Mouse (Mus musculus) CH12.LX (cell line): ENCODE data around the gene Retn. TPM values are rescaled to one million over a fixed set of nuclear protein-coding genes. Genes with fewer than 3 reads are reported as not detected.

Experiments
- DNase-seq: peaks from one replicate; pipeline ENCODE4 v3.0.0-alpha.2; 2013; ENCODE audit errors: extremely low read depth
- H3K27ac ChIP-seq: 2 replicates; pipeline ENCODE4 v1.5.1; 2012; ENCODE audit warnings: low read depth, mild to moderate bottlenecking, control low read depth, moderate library complexity; ENCODE audit not compliant: insufficient read depth
- H3K27me3 ChIP-seq: replicated peaks from 2 replicates; pipeline ENCODE3; 2012; ENCODE audit warnings: inconsistent platforms
- H3K36me3 ChIP-seq, 2 experiments: replicated peaks in 1 of 2; 2 replicates each; pipeline versions ENCODE3 to v1.6.1; 2012; ENCODE audit warnings: inconsistent platforms in 1 of 2, low read length in 1 of 2, mild to moderate bottlenecking in 1 of 2, mixed read lengths in 1 of 2, moderate library complexity in 1 of 2; ENCODE audit not compliant: control insufficient read depth in 1 of 2, insufficient read depth in 1 of 2
- H3K4me1 ChIP-seq, 2 experiments: 2 replicates each; pipeline ENCODE4 v1.6.1; 2012; ENCODE audit warnings: inconsistent platforms in 1 of 2, moderate library complexity in 1 of 2; ENCODE audit not compliant: insufficient read depth in 2 of 2, control insufficient read depth in 1 of 2
- H3K4me2 ChIP-seq: 2 replicates; pipeline ENCODE4 v1.6.1; 2012; ENCODE audit warnings: low read depth, mild to moderate bottlenecking, control low read depth; ENCODE audit not compliant: poor library complexity, insufficient read depth, severe bottlenecking
- H3K4me3 ChIP-seq, 3 experiments: fragments of 150-350 bp in 1 of 3; sonication (generic) in 1 of 3; replicated peaks in 1 of 3; 2 replicates each; pipeline versions ENCODE3 to v1.5.1; 2011 to 2012; ENCODE audit warnings: low read depth in 2 of 3, low read length in 2 of 3, mild to moderate bottlenecking in 2 of 3, moderate library complexity in 2 of 3, control low read depth in 1 of 3, improper control_type of control experiment in 1 of 3, inconsistent platforms in 1 of 3, mixed read lengths in 1 of 3; ENCODE audit not compliant: poor library complexity in 1 of 3
- H3K79me2 ChIP-seq: replicated peaks from 2 replicates; pipeline ENCODE4 v1.6.1; 2012; ENCODE audit warnings: mild to moderate bottlenecking, moderate library complexity; ENCODE audit not compliant: control insufficient read depth, poor library complexity, insufficient read depth, severe bottlenecking; ENCODE audit errors: extremely low read depth
- H3K9ac ChIP-seq: 2 replicates; pipeline ENCODE4 v1.6.1; 2012; ENCODE audit warnings: low read depth, mild to moderate bottlenecking, control low read depth, moderate library complexity; ENCODE audit not compliant: insufficient read depth
- H3K9me3 ChIP-seq: replicated peaks from 2 replicates; pipeline ENCODE3; 2012; ENCODE audit warnings: low read length, inconsistent platforms, mixed read lengths
- BHLHE40 ChIP-seq: IDR thresholded peaks from 2 replicates; pipeline ENCODE4 v1.6.1; 2011; ENCODE audit warnings: mild to moderate bottlenecking, low read depth, low read length, improper control_type of control experiment
- CHD1 ChIP-seq: IDR thresholded peaks from 2 replicates; pipeline ENCODE4 v1.6.1; 2012; ENCODE audit warnings: low read depth, low read length, improper control_type of control experiment, inconsistent platforms
- CHD2 ChIP-seq: IDR thresholded peaks from 2 replicates; pipeline ENCODE4 v1.6.1; 2011; ENCODE audit warnings: low read length, improper control_type of control experiment
- CTCF ChIP-seq, 2 experiments: IDR thresholded peaks in 1 of 2; conservative IDR thresholded peaks in 1 of 2; 2 replicates each; pipeline ENCODE4 v1.5.1; 2011 to 2012; ENCODE audit warnings: low read depth in 2 of 2, low read length in 2 of 2, improper control_type of control experiment in 1 of 2, inconsistent platforms in 1 of 2, mild to moderate bottlenecking in 1 of 2, moderate library complexity in 1 of 2
- ELF1 ChIP-seq: IDR thresholded peaks from 2 replicates; pipeline ENCODE4 v1.6.1; 2014; ENCODE audit warnings: low read depth, mild to moderate bottlenecking, inconsistent platforms, low read length, improper control_type of control experiment
- EP300 ChIP-seq: IDR thresholded peaks from 2 replicates; pipeline ENCODE4 v1.6.1; 2011; ENCODE audit warnings: low read length, improper control_type of control experiment
- GABPA ChIP-seq: IDR thresholded peaks from 2 replicates; pipeline ENCODE4 v1.6.1; 2012; ENCODE audit warnings: low read depth, low read length, improper control_type of control experiment, inconsistent platforms; ENCODE audit not compliant: insufficient replicate concordance
- HCFC1 ChIP-seq: IDR thresholded peaks from 2 replicates; pipeline ENCODE4 v1.6.1; 2012; ENCODE audit warnings: low read depth, mild to moderate bottlenecking, inconsistent platforms, low read length, improper control_type of control experiment
- KAT2A ChIP-seq: IDR thresholded peaks from 2 replicates; pipeline ENCODE4 v1.6.1; 2012; ENCODE audit warnings: low read length, improper control_type of control experiment, inconsistent platforms; ENCODE audit not compliant: insufficient replicate concordance
- MAX ChIP-seq: IDR thresholded peaks from 2 replicates; pipeline ENCODE4 v1.6.1; 2011; ENCODE audit warnings: low read length, improper control_type of control experiment
- MAZ ChIP-seq: IDR thresholded peaks from 2 replicates; pipeline ENCODE4 v1.6.1; 2012; ENCODE audit warnings: low read depth, mild to moderate bottlenecking, inconsistent platforms, low read length, improper control_type of control experiment, moderate library complexity
- MXI1 ChIP-seq: IDR thresholded peaks from 2 replicates; pipeline ENCODE4 v1.6.1; 2011; ENCODE audit warnings: mild to moderate bottlenecking, low read depth, low read length, improper control_type of control experiment
- NRF1 ChIP-seq: IDR thresholded peaks from 2 replicates; pipeline ENCODE4 v1.6.1; 2014; ENCODE audit warnings: low read depth, mild to moderate bottlenecking, inconsistent platforms, low read length, improper control_type of control experiment, moderate library complexity
- POLR2AphosphoS2 ChIP-seq: IDR thresholded peaks from 2 replicates; pipeline ENCODE4 v1.6.1; 2011; ENCODE audit warnings: low read depth, low read length, improper control_type of control experiment
- RCOR1 ChIP-seq: conservative IDR thresholded peaks from 2 replicates; pipeline ENCODE4 v1.6.1; 2012; ENCODE audit warnings: low read depth, mild to moderate bottlenecking, inconsistent platforms, low read length, improper control_type of control experiment
- TBP ChIP-seq: conservative IDR thresholded peaks from 2 replicates; pipeline ENCODE4 v1.6.1; 2011; ENCODE audit warnings: low read depth, low read length, improper control_type of control experiment
- TCF12 ChIP-seq: IDR thresholded peaks from 2 replicates; pipeline ENCODE4 v1.6.1; 2014; ENCODE audit warnings: low read depth, mild to moderate bottlenecking, inconsistent platforms, low read length, improper control_type of control experiment
- UBTF ChIP-seq: IDR thresholded peaks from 2 replicates; pipeline ENCODE4 v1.6.1; 2012; ENCODE audit warnings: low read depth, mild to moderate bottlenecking, inconsistent platforms, low read length, improper control_type of control experiment, moderate library complexity
- USF2 ChIP-seq: conservative IDR thresholded peaks from 2 replicates; pipeline ENCODE4 v1.6.1; 2011; ENCODE audit warnings: low read depth, low read length, improper control_type of control experiment
- ZMIZ1 ChIP-seq: IDR thresholded peaks from 2 replicates; pipeline ENCODE4 v1.6.1; 2012; ENCODE audit warnings: low read depth, mild to moderate bottlenecking, inconsistent platforms, low read length, improper control_type of control experiment
- ZNF384 ChIP-seq: IDR thresholded peaks from 2 replicates; pipeline ENCODE4 v1.6.1; 2012; ENCODE audit warnings: low read depth, low read length, improper control_type of control experiment, inconsistent platforms
- dilution Hi-C: fragments of 300-500 bp; cut with MboI; formaldehyde crosslinking; loops from 2 replicates; pipeline ENCODE4 v1.14.3; 2020; ENCODE audit warnings: low sequenced_read_pairs; ENCODE audit not compliant: extremely low pct_unique_long_range_greater_than_20kb, extremely low pct_ligation_motif_present
- in situ Hi-C: fragments of 300-500 bp; cut with MboI; formaldehyde crosslinking; loops from 3 replicates; pipeline ENCODE4 v1.14.3; 2019; ENCODE audit warnings: low sequenced_read_pairs, low pct_ligation_motif_present, low pct_unique_long_range_greater_than_20kb, mixed read lengths
- polyA plus RNA-seq: library from polyadenylated mRNA; unstranded; fragments of >175 nt; gene quantifications from 2 replicates; pipeline ENCODE4 v1.2.1, GENCODE M21; 2012; ENCODE audit warnings: low read depth; ENCODE audit not compliant: insufficient read length
- total RNA-seq, 2 experiments: library from RNA; depleted of rRNA; stranded (reverse); fragments of 300-350 nt in 1 of 2; fragments of >200 nt in 1 of 2; gene quantifications; 2 replicates each; pipeline ENCODE4 v1.2.3; 2012 to 2014

The Retn gene
- total and polyA plus RNA-seq, 3 experiments, result 0.27 TPM; not detected in 2

- Histone ChIP-seq H3K36me3 (peaks cover 0 to under 1% of the 10 kb centered on the region in 2 experiments), H3K79me2 (no peaks in the 10 kb centered on the region), H3K9ac (no peak overlapping the region), H3K9me3 (no peaks in the 10 kb centered on the region), H3K4me1 (peaks cover 0 to 13% of the 10 kb centered on the region in 2 experiments; a peak in 2 of 4 replicates), H3K4me2 (no peak overlapping the region), H3K27me3 (no peaks in the 10 kb centered on the region), H3K4me3 (no peak overlapping the region), H3K27ac (no peak overlapping the region)
- in situ Hi-C loops (no loop called here), dilution Hi-C loops (no loop called here)
- DNase-seq, result no peak
- no peak for TF ChIP-seq ZMIZ1
Measured at GRCm38 (mm10) chr8:3648268-3648667, 7.3 kb upstream of the Retn start.

GRCm38 (mm10) chr8:3648990-3649389 lies 6.6 kb upstream of the Retn start:
- Histone ChIP-seq H3K9ac (no peak overlapping the region), H3K79me2 (no peaks in the 10 kb centered on the region), H3K4me2 (no peak overlapping the region), H3K4me1 (peaks cover 0 to 9% of the 10 kb centered on the region in 2 experiments; a peak in 2 of 4 replicates), H3K4me3 (no peak overlapping the region), H3K36me3 (no peaks in the 10 kb centered on the region), H3K27ac (no peak overlapping the region), H3K27me3 (no peaks in the 10 kb centered on the region), H3K9me3 (no peaks in the 10 kb centered on the region)
- in situ Hi-C loops (no loop called here), dilution Hi-C loops (no loop called here)
- no peak for DNase-seq
- TF ChIP-seq BHLHE40, result no peak
- TF ChIP-seq ELF1, result no peak
- TF ChIP-seq ZNF384, result no peak
- TF ChIP-seq EP300, result no peak
- TF ChIP-seq CHD1, result no peak
- TF ChIP-seq MAX, result no peak
- no peak for TF ChIP-seq KAT2A
- no peak for TF ChIP-seq POLR2AphosphoS2
- TF ChIP-seq UBTF, result no peak
- no peak for TF ChIP-seq TBP
- TF ChIP-seq USF2, result no peak
- TF ChIP-seq TCF12, result no peak
- no peak for TF ChIP-seq NRF1
- TF ChIP-seq MXI1, result no peak
- TF ChIP-seq GABPA, result no peak
- no peak for TF ChIP-seq CTCF (conservative IDR thresholded peaks at IDR 0.05 in 1 of 2, IDR thresholded peaks at IDR 0.05 in 1 of 2; ENCODE audit: low read depth in 2 of 2, low read length in 2 of 2)
- TF ChIP-seq HCFC1, result no peak
- TF ChIP-seq RCOR1, result no peak
- no peak for TF ChIP-seq MAZ
- no peak for TF ChIP-seq CHD2
